Comparison of ENCODE assay signal across 8 mouse cellular contexts in genomic region chr4:48779202-48779905, GRCm38 (mm10).
A peak's percentile ranks its signal among the peaks of the same experiment; 100 is the strongest.
DNase-seq lines count a peak whose midpoint lies in the region; ATAC-seq and TF ChIP-seq lines count a peak whose summit lies in the region.

No protein-coding gene starts in this region.

- TF ChIP-seq POLR2A in thymus, adult 2 months (IDR thresholded peaks at IDR 0.05; ENCODE audit: control insufficient read depth, extremely low read depth, insufficient read depth, low read length, poor library complexity): no peak

- no peak overlapping the region for H3K9ac ChIP-seq in forebrain, postnatal 0 days

- no peak overlapping the region for H3K27ac ChIP-seq in thymus, adult 2 months (ENCODE audit: control insufficient read depth, insufficient read depth, low read length)
- H3K27ac ChIP-seq in forebrain, postnatal 0 days (ENCODE audit: low read depth, low read length): no peak overlapping the region

- 75% methylated on average over 12 of the region's 12 CpGs for WGBS in thymus, adult 2 months
- 10% methylated on average over 12 of the region's 12 CpGs for WGBS in forebrain, postnatal 0 days

- no peaks in the 10 kb centered on the region for H3K36me3 ChIP-seq in thymus, adult 2 months (ENCODE audit: control insufficient read depth, insufficient read depth, low read length)
- H3K36me3 ChIP-seq in forebrain, postnatal 0 days (ENCODE audit: insufficient read depth): no peaks in the 10 kb centered on the region

- DNase-seq in thymus, adult 2 months: peak; percentile 32
- no peak for DNase-seq in thymus, adult 18-20 months
- peak; percentile 14 for DNase-seq in cerebellum, adult 11-12 months
- peak; percentile 89 for DNase-seq in forebrain, postnatal 0 days
- peak; percentile 68 for DNase-seq in kidney, adult 9 months
- peak; percentile 8 to 19 for DNase-seq in lung, adult 18-20 months
- peak; percentile 64 for DNase-seq in right cerebral cortex, adult 18-20 months

- TF ChIP-seq CTCF in thymus, adult 2 months (IDR thresholded peaks at IDR 0.05; ENCODE audit: borderline replicate concordance, control insufficient read depth, extremely low read depth, insufficient read depth, low read length, poor library complexity): no peak
- peak; percentile 89 for TF ChIP-seq CTCF in forebrain, postnatal 0 days (IDR thresholded peaks at IDR 0.05; ENCODE audit: low read depth)

- no peaks in the 10 kb centered on the region for H3K27me3 ChIP-seq in thymus, adult 2 months (ENCODE audit: control insufficient read depth, insufficient read depth, low read length)
- no peaks in the 10 kb centered on the region for H3K27me3 ChIP-seq in forebrain, postnatal 0 days (ENCODE audit: insufficient read depth, low read length)

- H3K4me2 ChIP-seq in forebrain, postnatal 0 days (ENCODE audit: low read depth): peak overlapping the region; percentile 35

- no peaks in the 10 kb centered on the region for H3K4me1 ChIP-seq in thymus, adult 2 months (replicated peaks; ENCODE audit: control insufficient read depth, insufficient read depth, low read length)
- H3K4me1 ChIP-seq in forebrain, postnatal 0 days (ENCODE audit: insufficient read depth): 0 out of 2 replicates have a peak, but pooled peaks cover 8% of the 10 kb centered on the region

- no peak overlapping the region for H3K4me3 ChIP-seq in thymus, adult 2 months (ENCODE audit: control insufficient read depth, insufficient read depth, low read length)
- H3K4me3 ChIP-seq in forebrain, postnatal 0 days (ENCODE audit: low read depth, low read length): no peak overlapping the region

- peak; percentile 77 for ATAC-seq in forebrain, postnatal 0 days
- no peak; the same call in 1 of the 2 replicates for ATAC-seq in granulocyte monocyte progenitor cell, adult 5-6 weeks (replicated peaks; ENCODE audit: poor library complexity, severe bottlenecking)

- H3K9me3 ChIP-seq in forebrain, postnatal 0 days (ENCODE audit: low read length): no peaks in the 10 kb centered on the region

Comparison
In these comparisons a context has a peak if more than half of its experiments do, and no peak if none do; other contexts are left out.
1. DNase-seq: peak in thymus, adult 2 months (single experiment), cerebellum, adult 11-12 months (single experiment), forebrain, postnatal 0 days (single experiment), kidney, adult 9 months (single experiment), lung, adult 18-20 months (2 of 2) and right cerebral cortex, adult 18-20 months (single experiment); none in thymus, adult 18-20 months (0 of 2).